Mouse (Mus musculus): ENCODE measurements at regions not wholly inside any gene's neighbourhood (a gene's known extent, or its start where the extent isn't known, plus 50 kb on each side); places are given as distances from the start of the nearest gene placed in this dataset.

GRCm38 (mm10) chr8:12487201-12487600 lies 85.6 kb upstream of the Spaca7 start:
- TF ChIP-seq EP300 (IDR thresholded peaks at IDR 0.05; ENCODE audit: insufficient read depth, low read depth, low read length): no peak
- WGBS: 60% methylated on average over 11 of the region's 11 CpGs
- no peak for DNase-seq
- no peaks in the 10 kb centered on the region; the same call in 1 of the 2 replicates for H3K27me3 ChIP-seq (ENCODE audit: control insufficient read depth, insufficient read depth, low read length)
- peaks cover 2% of the 10 kb centered on the region for H3K4me1 ChIP-seq (ENCODE audit: control insufficient read depth, insufficient read depth, low read length)
- intact Hi-C loops (cut with DNase I): no loop called here
- no peak overlapping the region for H3K9ac ChIP-seq (ENCODE audit: low read depth, low read length)
- H3K4me3 ChIP-seq: no peak overlapping the region
- H3K27ac ChIP-seq: no peak overlapping the region
- no peaks in the 10 kb centered on the region for H3K79me2 ChIP-seq (replicated peaks; ENCODE audit: control insufficient read depth, insufficient read depth, low read length)
- no peaks in the 10 kb centered on the region for H3K36me3 ChIP-seq (ENCODE audit: control insufficient read depth, insufficient read depth, low read length)

GRCm38 (mm10) chr8:12489194-12489593 lies 83.6 kb upstream of the Spaca7 start:
- intact Hi-C loops (cut with DNase I): no loop called here
- no peak for TF ChIP-seq CTCF (IDR thresholded peaks at IDR 0.05)
- no peak for TF ChIP-seq POLR2A (IDR thresholded peaks at IDR 0.05; ENCODE audit: insufficient read depth, low read depth, low read length)
- no peak for TF ChIP-seq EP300 (IDR thresholded peaks at IDR 0.05; ENCODE audit: insufficient read depth, low read depth, low read length)
- no peaks in the 10 kb centered on the region for H3K36me3 ChIP-seq (ENCODE audit: control insufficient read depth, insufficient read depth, low read length)

GRCm38 (mm10) chr8:12491472-12491871 lies 81.4 kb upstream of the Spaca7 start:
- WGBS: 39% methylated on average over 6 of the region's 6 CpGs
- no peaks in the 10 kb centered on the region for H3K36me3 ChIP-seq (ENCODE audit: control insufficient read depth, insufficient read depth, low read length)
- peaks cover 2% of the 10 kb centered on the region for H3K4me1 ChIP-seq (ENCODE audit: control insufficient read depth, insufficient read depth, low read length)
- H3K9ac ChIP-seq (ENCODE audit: low read depth, low read length): no peak overlapping the region
- no peak overlapping the region for H3K27ac ChIP-seq
- intact Hi-C loops (cut with DNase I): no loop called here
- H3K27me3 ChIP-seq (ENCODE audit: control insufficient read depth, insufficient read depth, low read length): no peaks in the 10 kb centered on the region; the same call in 1 of the 2 replicates
- DNase-seq: no peak
- TF ChIP-seq POLR2A (IDR thresholded peaks at IDR 0.05; ENCODE audit: insufficient read depth, low read depth, low read length): no peak
- TF ChIP-seq CTCF (IDR thresholded peaks at IDR 0.05): no peak
- no peak for TF ChIP-seq EP300 (IDR thresholded peaks at IDR 0.05; ENCODE audit: insufficient read depth, low read depth, low read length)
- H3K79me2 ChIP-seq (replicated peaks; ENCODE audit: control insufficient read depth, insufficient read depth, low read length): no peaks in the 10 kb centered on the region
- no peak overlapping the region for H3K4me3 ChIP-seq

More at GRCm38 (mm10) chr8:12489194-12489593, 83.6 kb upstream of the Spaca7 start:
- no peaks in the 10 kb centered on the region; the same call in 1 of the 2 replicates for H3K27me3 ChIP-seq (ENCODE audit: control insufficient read depth, insufficient read depth, low read length)
- no peak overlapping the region for H3K9ac ChIP-seq (ENCODE audit: low read depth, low read length)
- no peak overlapping the region for H3K4me3 ChIP-seq
- no peak for DNase-seq
- 78% methylated on average over 5 of the region's 5 CpGs for WGBS
- H3K27ac ChIP-seq: no peak overlapping the region
- peaks cover 2% of the 10 kb centered on the region for H3K4me1 ChIP-seq (ENCODE audit: control insufficient read depth, insufficient read depth, low read length)
- no peaks in the 10 kb centered on the region for H3K79me2 ChIP-seq (replicated peaks; ENCODE audit: control insufficient read depth, insufficient read depth, low read length)

- H3K4me3 ChIP-seq: no peak overlapping the region
- no peaks in the 10 kb centered on the region for H3K4me1 ChIP-seq (ENCODE audit: control insufficient read depth, insufficient read depth, low read length)
- H3K27ac ChIP-seq: no peak overlapping the region
- no peaks in the 10 kb centered on the region for H3K27me3 ChIP-seq (ENCODE audit: control insufficient read depth, insufficient read depth, low read length)
- no peak for TF ChIP-seq EP300 (IDR thresholded peaks at IDR 0.05; ENCODE audit: insufficient read depth, low read depth, low read length)
- H3K36me3 ChIP-seq (ENCODE audit: control insufficient read depth, insufficient read depth, low read length): no peaks in the 10 kb centered on the region
- no peaks in the 10 kb centered on the region for H3K79me2 ChIP-seq (replicated peaks; ENCODE audit: control insufficient read depth, insufficient read depth, low read length)
- intact Hi-C loops (cut with DNase I): no loop called here
- no peak overlapping the region for H3K9ac ChIP-seq (ENCODE audit: low read depth, low read length)
- WGBS: 72% methylated on average over 2 of the region's 2 CpGs
- DNase-seq: no peak
These were observed 80.4 kb upstream of the Spaca7 start for GRCm38 (mm10) chr8:12492461-12492860.

DNA sequence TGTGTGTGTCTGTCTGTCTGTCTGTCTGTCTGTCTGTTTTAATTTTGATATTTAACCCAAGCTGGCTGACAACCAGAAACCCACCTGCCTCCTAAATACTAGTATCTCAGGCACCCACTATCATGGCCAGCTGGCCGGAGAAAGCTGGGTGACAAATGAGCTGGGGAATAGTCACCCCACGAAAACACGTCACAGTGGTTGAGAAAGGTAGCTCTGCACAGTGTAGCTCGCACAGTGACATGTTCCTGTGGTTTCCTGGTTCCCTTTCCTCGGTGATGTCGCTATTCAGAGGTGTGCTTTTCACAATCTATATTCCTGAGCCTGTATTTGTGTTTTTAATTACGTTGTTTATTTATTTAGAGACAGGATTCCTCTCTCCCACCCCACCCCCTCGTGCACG lies 78.3 kb upstream of the Spaca7 start:
- Histone ChIP-seq H3K79me2 (replicated peaks; ENCODE audit: control insufficient read depth, insufficient read depth, low read length) (no peaks in the 10 kb centered on the region), H3K27me3 (ENCODE audit: control insufficient read depth, insufficient read depth, low read length) (no peaks in the 10 kb centered on the region), H3K4me1 (ENCODE audit: control insufficient read depth, insufficient read depth, low read length) (no peaks in the 10 kb centered on the region), H3K27ac (no peak overlapping the region), H3K4me3 (no peak overlapping the region), H3K36me3 (ENCODE audit: control insufficient read depth, insufficient read depth, low read length) (no peaks in the 10 kb centered on the region), H3K9ac (ENCODE audit: low read depth, low read length) (no peak overlapping the region)
- intact Hi-C loops (cut with DNase I): no loop called here
- 62% methylated on average over 9 of the region's 9 CpGs for WGBS
- no peak for TF ChIP-seq POLR2A (IDR thresholded peaks at IDR 0.05; ENCODE audit: insufficient read depth, low read depth, low read length)
- TF ChIP-seq CTCF (IDR thresholded peaks at IDR 0.05): no peak
- TF ChIP-seq EP300 (IDR thresholded peaks at IDR 0.05; ENCODE audit: insufficient read depth, low read depth, low read length): no peak
- no peak for DNase-seq

DNA sequence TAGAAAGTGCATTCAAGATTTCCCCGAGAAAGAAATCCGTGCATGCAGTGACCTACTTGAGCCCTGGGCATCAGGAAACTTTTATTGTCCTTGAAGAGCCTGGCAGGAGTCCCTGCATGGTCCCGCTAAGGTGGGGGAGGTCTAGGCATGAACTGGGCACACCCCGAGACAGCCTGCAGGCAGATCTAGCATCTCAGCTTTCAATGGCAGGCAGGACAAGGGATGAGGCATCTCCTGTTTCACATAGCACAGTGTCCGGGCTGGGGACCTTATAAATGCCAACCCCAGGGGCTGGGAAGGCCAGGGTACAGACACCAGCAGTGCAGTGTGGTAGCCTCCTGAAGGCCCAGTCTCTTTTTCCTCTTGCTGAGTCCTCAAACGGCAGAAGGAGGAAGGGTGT lies 75.4 kb upstream of the Spaca7 start:
- intact Hi-C loops (cut with DNase I): no loop called here
- no peak overlapping the region for H3K27ac ChIP-seq

More for the DNA sequence above, 75.4 kb upstream of the Spaca7 start:
- no peaks in the 10 kb centered on the region for H3K4me1 ChIP-seq (ENCODE audit: control insufficient read depth, insufficient read depth, low read length)
- TF ChIP-seq EP300 (IDR thresholded peaks at IDR 0.05; ENCODE audit: insufficient read depth, low read depth, low read length): no peak
- no peak for TF ChIP-seq CTCF (IDR thresholded peaks at IDR 0.05)
- TF ChIP-seq POLR2A (IDR thresholded peaks at IDR 0.05; ENCODE audit: insufficient read depth, low read depth, low read length): no peak
- H3K9ac ChIP-seq (ENCODE audit: low read depth, low read length): no peak overlapping the region
- peaks cover 7% of the 10 kb centered on the region for H3K27me3 ChIP-seq (ENCODE audit: control insufficient read depth, insufficient read depth, low read length)
- WGBS: 18% methylated on average over 6 of the region's 6 CpGs
- DNase-seq: no peak
- no peak overlapping the region for H3K4me3 ChIP-seq
- H3K79me2 ChIP-seq (replicated peaks; ENCODE audit: control insufficient read depth, insufficient read depth, low read length): no peaks in the 10 kb centered on the region
- no peaks in the 10 kb centered on the region for H3K36me3 ChIP-seq (ENCODE audit: control insufficient read depth, insufficient read depth, low read length)

Measured in heart, adult 2 months (tissue).